Mouse (Mus musculus): Measurements from ENCODE around the gene BC052040. TPM values are rescaled to one million over a fixed set of nuclear protein-coding genes. Genes with fewer than 3 reads are reported as not detected.

The BC052040 gene
- polyA plus RNA-seq, 1 experiment: 6.7 TPM

GRCm38 (mm10) chr2:115688282-115688681 is 106.8 kb downstream of the BC052040 start:
- TF ChIP-seq CTCF (IDR thresholded peaks at IDR 0.05; ENCODE audit: low read depth, low read length): no peak
- TF ChIP-seq POLR2A (IDR thresholded peaks at IDR 0.05; ENCODE audit: borderline replicate concordance, low read depth, low read length): no peak
- no peak overlapping the region for H3K27ac ChIP-seq (ENCODE audit: insufficient read depth, low read depth, low read length)
- H3K4me1 ChIP-seq (ENCODE audit: control insufficient read depth, insufficient read depth, low read length): no peaks in the 10 kb centered on the region
- H3K4me3 ChIP-seq (ENCODE audit: insufficient read depth, low read length): no peak overlapping the region

GRCm38 (mm10) chr2:115693841-115694240 is 112.3 kb downstream of the BC052040 start:
- no peaks in the 10 kb centered on the region for H3K4me1 ChIP-seq (ENCODE audit: control insufficient read depth, insufficient read depth, low read length)
- no peak overlapping the region for H3K27ac ChIP-seq (ENCODE audit: insufficient read depth, low read depth, low read length)
- TF ChIP-seq CTCF (IDR thresholded peaks at IDR 0.05; ENCODE audit: low read depth, low read length): no peak
- TF ChIP-seq POLR2A (IDR thresholded peaks at IDR 0.05; ENCODE audit: borderline replicate concordance, low read depth, low read length): no peak
- H3K4me3 ChIP-seq (ENCODE audit: insufficient read depth, low read length): no peak overlapping the region

GRCm38 (mm10) chr2:115694386-115694785 is 112.9 kb downstream of the BC052040 start:
- no peak overlapping the region for H3K27ac ChIP-seq (ENCODE audit: insufficient read depth, low read depth, low read length)
- no peaks in the 10 kb centered on the region for H3K4me1 ChIP-seq (ENCODE audit: control insufficient read depth, insufficient read depth, low read length)
- no peak overlapping the region for H3K4me3 ChIP-seq (ENCODE audit: insufficient read depth, low read length)
- TF ChIP-seq POLR2A (IDR thresholded peaks at IDR 0.05; ENCODE audit: borderline replicate concordance, low read depth, low read length) (no peak), CTCF (IDR thresholded peaks at IDR 0.05; ENCODE audit: low read depth, low read length) (no peak)

- H3K27ac ChIP-seq (ENCODE audit: insufficient read depth, low read depth, low read length): no peak overlapping the region
- no peaks in the 10 kb centered on the region for H3K4me1 ChIP-seq (ENCODE audit: control insufficient read depth, insufficient read depth, low read length)
- no peak overlapping the region for H3K4me3 ChIP-seq (ENCODE audit: insufficient read depth, low read length)
- TF ChIP-seq CTCF (IDR thresholded peaks at IDR 0.05; ENCODE audit: low read depth, low read length): no peak
- no peak for TF ChIP-seq POLR2A (IDR thresholded peaks at IDR 0.05; ENCODE audit: borderline replicate concordance, low read depth, low read length)
These were observed 117.5 kb downstream of the BC052040 start for GRCm38 (mm10) chr2:115699032-115699431.

GRCm38 (mm10) chr2:115702610-115703009 is 121.1 kb downstream of the BC052040 start:
- TF ChIP-seq POLR2A (IDR thresholded peaks at IDR 0.05; ENCODE audit: borderline replicate concordance, low read depth, low read length) (no peak), CTCF (IDR thresholded peaks at IDR 0.05; ENCODE audit: low read depth, low read length) (no peak)
- Histone ChIP-seq H3K27ac (ENCODE audit: insufficient read depth, low read depth, low read length) (no peak overlapping the region), H3K4me1 (ENCODE audit: control insufficient read depth, insufficient read depth, low read length) (no peaks in the 10 kb centered on the region), H3K4me3 (ENCODE audit: insufficient read depth, low read length) (no peak overlapping the region)

GRCm38 (mm10) chr2:115717535-115717934 is 136.0 kb downstream of the BC052040 start:
- H3K4me1 ChIP-seq (ENCODE audit: control insufficient read depth, insufficient read depth, low read length): no peaks in the 10 kb centered on the region
- H3K4me3 ChIP-seq (ENCODE audit: insufficient read depth, low read length): no peak overlapping the region
- TF ChIP-seq CTCF (IDR thresholded peaks at IDR 0.05; ENCODE audit: low read depth, low read length) (no peak), POLR2A (IDR thresholded peaks at IDR 0.05; ENCODE audit: borderline replicate concordance, low read depth, low read length) (no peak)
- H3K27ac ChIP-seq (ENCODE audit: insufficient read depth, low read depth, low read length): no peak overlapping the region

GRCm38 (mm10) chr2:115717980-115718379 is 136.5 kb downstream of the BC052040 start:
- H3K4me1 ChIP-seq (ENCODE audit: control insufficient read depth, insufficient read depth, low read length): no peaks in the 10 kb centered on the region
- no peak overlapping the region for H3K4me3 ChIP-seq (ENCODE audit: insufficient read depth, low read length)
- TF ChIP-seq CTCF (IDR thresholded peaks at IDR 0.05; ENCODE audit: low read depth, low read length) (no peak), POLR2A (IDR thresholded peaks at IDR 0.05; ENCODE audit: borderline replicate concordance, low read depth, low read length) (no peak)
- H3K27ac ChIP-seq (ENCODE audit: insufficient read depth, low read depth, low read length): no peak overlapping the region

GRCm38 (mm10) chr2:115723452-115723851 is 141.9 kb downstream of the BC052040 start:
- no peaks in the 10 kb centered on the region for H3K4me1 ChIP-seq (ENCODE audit: control insufficient read depth, insufficient read depth, low read length)
- H3K4me3 ChIP-seq (ENCODE audit: insufficient read depth, low read length): no peak overlapping the region
- TF ChIP-seq CTCF (IDR thresholded peaks at IDR 0.05; ENCODE audit: low read depth, low read length): no peak
- no peak for TF ChIP-seq POLR2A (IDR thresholded peaks at IDR 0.05; ENCODE audit: borderline replicate concordance, low read depth, low read length)
- H3K27ac ChIP-seq (ENCODE audit: insufficient read depth, low read depth, low read length): no peak overlapping the region

- Histone ChIP-seq H3K4me3 (ENCODE audit: insufficient read depth, low read length) (no peak overlapping the region), H3K4me1 (ENCODE audit: control insufficient read depth, insufficient read depth, low read length) (no peaks in the 10 kb centered on the region), H3K27ac (ENCODE audit: insufficient read depth, low read depth, low read length) (no peak overlapping the region)
- no peak for TF ChIP-seq POLR2A (IDR thresholded peaks at IDR 0.05; ENCODE audit: borderline replicate concordance, low read depth, low read length)
- no peak for TF ChIP-seq CTCF (IDR thresholded peaks at IDR 0.05; ENCODE audit: low read depth, low read length)
These were observed 142.7 kb downstream of the BC052040 start for GRCm38 (mm10) chr2:115724216-115724615.

- H3K27ac ChIP-seq (ENCODE audit: insufficient read depth, low read depth, low read length): no peak overlapping the region
- no peaks in the 10 kb centered on the region for H3K4me1 ChIP-seq (ENCODE audit: control insufficient read depth, insufficient read depth, low read length)
- H3K4me3 ChIP-seq (ENCODE audit: insufficient read depth, low read length): no peak overlapping the region
- TF ChIP-seq POLR2A (IDR thresholded peaks at IDR 0.05; ENCODE audit: borderline replicate concordance, low read depth, low read length): no peak
- TF ChIP-seq CTCF (IDR thresholded peaks at IDR 0.05; ENCODE audit: low read depth, low read length): no peak
These were observed 143.2 kb downstream of the BC052040 start for GRCm38 (mm10) chr2:115724726-115725125.

- no peak overlapping the region for H3K4me3 ChIP-seq (ENCODE audit: insufficient read depth, low read length)
- TF ChIP-seq POLR2A (IDR thresholded peaks at IDR 0.05; ENCODE audit: borderline replicate concordance, low read depth, low read length) (no peak), CTCF (IDR thresholded peaks at IDR 0.05; ENCODE audit: low read depth, low read length) (no peak)
- H3K4me1 ChIP-seq (ENCODE audit: control insufficient read depth, insufficient read depth, low read length): no peaks in the 10 kb centered on the region
- H3K27ac ChIP-seq (ENCODE audit: insufficient read depth, low read depth, low read length): no peak overlapping the region
These were observed 144.0 kb downstream of the BC052040 start for GRCm38 (mm10) chr2:115725503-115725902.

All from bone marrow macrophage, adult 2 months (primary cell).